Mouse (Mus musculus) liver, postnatal 0 days (tissue): ENCODE measurements around the gene Sorl1.

Experiments
- CTCF ChIP-seq: sonication (generic); IDR thresholded peaks from 2 replicates; pipeline ENCODE4 v1.5.1; 2016; ENCODE audit warnings: antibody characterized with exemption, low read depth
- EP300 ChIP-seq: IDR thresholded peaks from 2 replicates; pipeline ENCODE4 v1.6.1; 2016; ENCODE audit warnings: antibody characterized with exemption, low read depth, mild to moderate bottlenecking

DNA sequence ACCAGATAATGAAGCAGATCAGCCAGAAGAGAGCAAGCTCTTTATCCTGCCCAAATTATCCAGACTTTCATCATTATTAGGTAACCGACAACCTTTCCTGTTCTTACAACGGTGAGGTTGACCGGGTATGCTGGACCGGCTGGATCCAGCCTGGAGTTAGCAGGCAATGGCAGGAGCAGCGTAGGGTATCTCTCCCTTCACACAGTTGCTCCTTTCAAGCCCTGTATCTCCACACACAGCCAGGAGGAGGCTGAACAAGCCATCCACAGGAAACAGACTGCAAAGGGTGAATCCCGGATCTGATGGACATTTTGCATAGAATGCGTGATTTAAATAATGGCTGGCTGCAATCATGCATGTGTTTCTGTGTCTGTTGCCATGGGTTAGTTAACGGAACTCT lies 208.5 kb downstream of the Sorl1 start:
- TF ChIP-seq CTCF = no peak
- no peak for TF ChIP-seq EP300
